Mouse (Mus musculus) testis, adult 2 months (tissue): Measurements from ENCODE around the gene Golph3.

Experiments
- CTCF ChIP-seq: fragments of 200-500 bp; IDR thresholded peaks from 2 replicates; pipeline ENCODE4 v1.5.1; 2012; ENCODE audit warnings: low read depth, mild to moderate bottlenecking, inconsistent platforms, low read length, moderate library complexity; ENCODE audit not compliant: control insufficient read depth, insufficient read depth, insufficient replicate concordance
- POLR2A ChIP-seq: fragments of 200-500 bp; IDR thresholded peaks from 2 replicates; pipeline ENCODE4 v1.6.1; 2012; ENCODE audit warnings: low read depth, mild to moderate bottlenecking, inconsistent platforms, low read length, moderate library complexity; ENCODE audit not compliant: control insufficient read depth

GRCm38 (mm10) chr15:12362001-12362700, 40.9 kb downstream of the Golph3 start:
- TF ChIP-seq CTCF: no peak
- no peak for TF ChIP-seq POLR2A
